Mouse (Mus musculus): ENCODE measurements around the gene Eefsec. TPM values are rescaled to one million over a fixed set of nuclear protein-coding genes. Genes with fewer than 3 reads are reported as not detected.

The Eefsec gene
- total and polyA plus RNA-seq, 3 experiments: 27.5 to 378 (median 40.7) TPM

DNA sequence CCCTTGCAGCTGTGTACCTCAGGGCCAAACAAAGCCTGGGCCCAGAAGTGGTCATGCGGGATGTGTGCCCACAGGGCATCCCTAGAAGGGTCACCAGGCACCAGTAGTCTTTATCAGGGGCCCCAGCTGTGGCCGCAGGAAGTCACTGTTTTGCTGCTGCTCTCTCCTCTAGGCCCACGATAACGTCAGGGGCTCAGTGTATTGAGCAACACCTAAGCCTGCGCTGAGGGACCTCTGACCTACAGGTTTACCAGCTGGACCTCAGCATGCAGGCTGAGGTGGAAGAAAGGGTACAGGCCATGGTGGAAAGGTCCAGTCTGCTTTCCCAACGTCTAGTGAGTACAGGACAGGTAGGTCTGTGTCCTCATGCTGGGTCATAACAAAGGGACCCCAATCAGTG is 192.3 kb downstream of the Eefsec start:
- Histone ChIP-seq H3K9ac (ENCODE audit: control insufficient read depth, low read depth, low read length, poor library complexity, severe bottlenecking) (no peak overlapping the region; the same call in 1 of the 2 replicates), H3K79me2 (ENCODE audit: control insufficient read depth, insufficient read depth, low read length, poor library complexity) (no peaks in the 10 kb centered on the region), H3K9me3 (replicated peaks; ENCODE audit: insufficient read depth, low read length) (no peaks in the 10 kb centered on the region), H3K27ac (ENCODE audit: control insufficient read depth, low read depth, low read length) (peak overlapping the region; percentile 78), H3K4me3 (ENCODE audit: control insufficient read depth in 1 of 2, insufficient read depth in 1 of 2, low read depth in 2 of 2, low read length in 2 of 2) (no peak overlapping the region), H3K36me3 (ENCODE audit: control insufficient read depth in 1 of 2, insufficient read depth in 2 of 2, low read length in 2 of 2) (peaks cover 0 to 47% of the 10 kb centered on the region in 2 experiments; a peak in 2 of 4 replicates), H3K27me3 (ENCODE audit: control insufficient read depth in 1 of 2, insufficient read depth in 2 of 2, low read length in 2 of 2) (no peaks in the 10 kb centered on the region), H3K4me1 (ENCODE audit: control insufficient read depth in 1 of 2, insufficient read depth in 2 of 2, low read length in 2 of 2) (peaks cover 36 to 71% of the 10 kb centered on the region in 2 experiments)
- DNase-seq (ENCODE audit: low read depth, low spot score): peak; percentile 48
- TF ChIP-seq RCOR1 (IDR thresholded peaks at IDR 0.05; ENCODE audit: low read depth, low read length) (peak; percentile 69), SMC3 (IDR thresholded peaks at IDR 0.05; ENCODE audit: low read depth, low read length) (no peak), ELF1 (IDR thresholded peaks at IDR 0.05; ENCODE audit: low read depth, low read length) (no peak), POLR2AphosphoS2 (IDR thresholded peaks at IDR 0.05; ENCODE audit: low read length) (no peak), CTCF (IDR thresholded peaks at IDR 0.05 in 2 of 3, conservative IDR thresholded peaks at IDR 0.05 in 1 of 3; ENCODE audit: control insufficient read depth in 1 of 3, insufficient read depth in 1 of 3, low read depth in 2 of 3, low read length in 3 of 3, poor library complexity in 1 of 3, severe bottlenecking in 1 of 3) (no peak), TBP (IDR thresholded peaks at IDR 0.05; ENCODE audit: low read depth, low read length) (no peak), MYC (IDR thresholded peaks at IDR 0.05; ENCODE audit: low read depth, low read length) (no peak), JUND (IDR thresholded peaks at IDR 0.05; ENCODE audit: low read depth, low read length) (no peak), USF1 (IDR thresholded peaks at IDR 0.05; ENCODE audit: low read depth, low read length) (no peak), ZMIZ1 (IDR thresholded peaks at IDR 0.05; ENCODE audit: low read depth, low read length) (no peak), CHD2 (IDR thresholded peaks at IDR 0.05; ENCODE audit: low read length) (no peak), RAD21 (IDR thresholded peaks at IDR 0.05; ENCODE audit: low read depth, low read length) (no peak), MAFK (IDR thresholded peaks at IDR 0.05; ENCODE audit: borderline replicate concordance, low read depth, low read length) (no peak), MEF2A (IDR thresholded peaks at IDR 0.05; ENCODE audit: extremely low read depth, insufficient replicate concordance, low read depth, low read length, poor library complexity, severe bottlenecking) (no peak), ZKSCAN1 (IDR thresholded peaks at IDR 0.05; ENCODE audit: low read depth, low read length) (no peak), TCF12 (IDR thresholded peaks at IDR 0.05; ENCODE audit: low read depth, low read length) (peak; percentile 84), KAT2A (conservative IDR thresholded peaks at IDR 0.05; ENCODE audit: low read depth, low read length) (no peak), ETS1 (IDR thresholded peaks at IDR 0.05; ENCODE audit: low read depth, low read length) (peak; percentile 62), SIN3A (IDR thresholded peaks at IDR 0.05; ENCODE audit: low read length) (peak; percentile 57), ZC3H11A (IDR thresholded peaks at IDR 0.05; ENCODE audit: low read depth, low read length) (no peak), BHLHE40 (IDR thresholded peaks at IDR 0.05; ENCODE audit: borderline replicate concordance, low read depth, low read length) (0 out of 2 replicates have a peak, but pooled peaks have one; percentile 11), POLR2AphosphoS5 (IDR thresholded peaks at IDR 0.05; ENCODE audit: borderline replicate concordance, low read depth, low read length) (no peak), GATA1 (IDR thresholded peaks at IDR 0.05; ENCODE audit: low read depth, low read length) (peak; percentile 61), POLR2A (IDR thresholded peaks at IDR 0.05; ENCODE audit: control insufficient read depth in 1 of 2, insufficient read depth in 1 of 2, low read depth in 1 of 2, low read length in 2 of 2, poor library complexity in 1 of 2) (no peak), EP300 (IDR thresholded peaks at IDR 0.05; ENCODE audit: low read depth in 1 of 2, low read length in 2 of 2) (peak; percentile 77 to 85), MYB (IDR thresholded peaks at IDR 0.05; ENCODE audit: low read depth, low read length) (no peak), GABPA (IDR thresholded peaks at IDR 0.05; ENCODE audit: low read depth, low read length) (no peak), UBTF (IDR thresholded peaks at IDR 0.05; ENCODE audit: borderline replicate concordance, insufficient read depth, low read depth, low read length) (no peak), MXI1 (IDR thresholded peaks at IDR 0.05; ENCODE audit: low read depth, low read length) (no peak), HCFC1 (IDR thresholded peaks at IDR 0.05; ENCODE audit: low read depth, low read length) (no peak), MAZ (IDR thresholded peaks at IDR 0.05; ENCODE audit: low read depth, low read length) (0 out of 2 replicates have a peak, but pooled peaks have one; percentile 14), CHD1 (IDR thresholded peaks at IDR 0.05; ENCODE audit: low read depth, low read length) (no peak), E2F4 (IDR thresholded peaks at IDR 0.05; ENCODE audit: borderline replicate concordance, low read depth, low read length) (no peak), ZNF384 (IDR thresholded peaks at IDR 0.05; ENCODE audit: low read depth, low read length) (no peak), NELFE (IDR thresholded peaks at IDR 0.05; ENCODE audit: low read depth, low read length) (no peak), NRF1 (IDR thresholded peaks at IDR 0.05; ENCODE audit: insufficient read depth, low read depth, low read length, poor library complexity, severe bottlenecking) (no peak), USF2 (IDR thresholded peaks at IDR 0.05; ENCODE audit: borderline replicate concordance in 1 of 2, insufficient read depth in 1 of 2, low read depth in 1 of 2, low read length in 2 of 2) (no peak), TAL1 (IDR thresholded peaks at IDR 0.05; ENCODE audit: low read length) (peak; percentile 90)
